Mouse (Mus musculus): ENCODE results near the gene Cyp2f2.

GRCm38 (mm10) chr7:27110327-27110726 lies 9.4 kb upstream of the Cyp2f2 start:
- TF ChIP-seq GATA1 (IDR thresholded peaks at IDR 0.05; ENCODE audit: low read length): no peak
- no peak for TF ChIP-seq TAL1 (IDR thresholded peaks at IDR 0.05; ENCODE audit: low read length)

Data from erythroblast, embryonic 14.5 days (primary cell).